Mouse (Mus musculus) thymus, adult 2 months (tissue): ENCODE data around the gene Smc4.

Source experiments
- CTCF ChIP-seq: fragments of 200-500 bp; IDR thresholded peaks from 2 replicates; pipeline ENCODE4 v1.5.1; 2012; ENCODE audit warnings: mild to moderate bottlenecking, control low read depth, low read length, moderate library complexity, borderline replicate concordance; ENCODE audit not compliant: control insufficient read depth, poor library complexity, insufficient read depth; ENCODE audit errors: extremely low read depth
- POLR2A ChIP-seq: fragments of 200-500 bp; IDR thresholded peaks from 2 replicates; pipeline ENCODE4 v1.6.1; 2012; ENCODE audit warnings: mild to moderate bottlenecking, low read length, control low read depth, moderate library complexity; ENCODE audit not compliant: control insufficient read depth, poor library complexity, insufficient read depth; ENCODE audit errors: extremely low read depth

DNA sequence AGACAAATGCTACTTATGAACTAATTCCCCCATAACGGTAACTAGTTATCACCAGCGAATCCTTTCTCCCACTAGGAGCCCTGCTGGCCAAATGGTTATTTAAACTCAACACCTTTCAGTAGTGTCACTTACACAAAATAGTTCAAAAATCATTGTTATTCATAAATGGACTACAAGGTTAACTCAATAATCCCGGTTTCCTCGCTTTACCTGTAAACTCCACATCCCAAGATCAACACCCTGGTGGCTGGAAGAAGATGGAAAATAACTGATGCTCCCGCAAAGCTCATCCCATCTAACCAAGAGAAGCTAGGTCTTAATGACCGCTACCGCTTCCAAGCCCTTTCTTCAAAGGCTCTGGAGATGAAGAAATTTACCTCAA is 492 bp upstream of the Smc4 start:
- no peak for TF ChIP-seq CTCF
- no peak for TF ChIP-seq POLR2A
